Mouse (Mus musculus): ENCODE results near the gene Htra2. TPM values are rescaled to one million over a fixed set of nuclear protein-coding genes. Genes with fewer than 3 reads are reported as not detected.

Htra2 gene
- polyA plus RNA-seq, 1 experiment from 2014 or later, result 32.9 TPM

- 79% methylated on average over 3 of the region's 3 CpGs for WGBS
- Histone ChIP-seq H3K4me3 (ENCODE audit: low read depth, low read length) (no peak overlapping the region), H3K27ac (ENCODE audit: low read depth, low read length) (no peak overlapping the region), H3K9me3 (replicated peaks; ENCODE audit: control insufficient read depth, low read length) (no peaks in the 10 kb centered on the region), H3K4me1 (ENCODE audit: control insufficient read depth, insufficient read depth, low read length) (no peaks in the 10 kb centered on the region), H3K27me3 (replicated peaks; ENCODE audit: control insufficient read depth, insufficient read depth, low read length) (no peaks in the 10 kb centered on the region), H3K4me2 (ENCODE audit: low read length) (no peak overlapping the region), H3K9ac (ENCODE audit: low read length) (no peak overlapping the region), H3K36me3 (ENCODE audit: control insufficient read depth, insufficient read depth, low read length) (no peaks in the 10 kb centered on the region)
- ATAC-seq (no peak), DNase-seq (ENCODE audit: low spot score) (no peak)
Observed at GRCm38 (mm10) chr6:83008659-83009058, 46.4 kb downstream of the Htra2 start.

- DNase-seq (ENCODE audit: low spot score) (no peak), ATAC-seq (no peak)
- Histone ChIP-seq H3K4me3 (ENCODE audit: low read depth, low read length) (no peak overlapping the region), H3K36me3 (ENCODE audit: control insufficient read depth, insufficient read depth, low read length) (no peaks in the 10 kb centered on the region), H3K9me3 (replicated peaks; ENCODE audit: control insufficient read depth, low read length) (no peaks in the 10 kb centered on the region), H3K9ac (ENCODE audit: low read length) (no peak overlapping the region), H3K4me1 (ENCODE audit: control insufficient read depth, insufficient read depth, low read length) (no peaks in the 10 kb centered on the region), H3K4me2 (ENCODE audit: low read length) (no peak overlapping the region), H3K27ac (ENCODE audit: low read depth, low read length) (no peak overlapping the region), H3K27me3 (replicated peaks; ENCODE audit: control insufficient read depth, insufficient read depth, low read length) (no peaks in the 10 kb centered on the region)
- WGBS, result 87% methylated on average over 6 of the region's 6 CpGs
Observed at GRCm38 (mm10) chr6:83006114-83006513, 49.0 kb downstream of the Htra2 start.

GRCm38 (mm10) chr6:83005444-83006011, 49.5 kb downstream of the Htra2 start:
- Histone ChIP-seq H3K4me2 (ENCODE audit: low read length) (no peak overlapping the region), H3K4me3 (ENCODE audit: low read depth, low read length) (no peak overlapping the region), H3K27me3 (replicated peaks; ENCODE audit: control insufficient read depth, insufficient read depth, low read length) (no peaks in the 10 kb centered on the region), H3K9me3 (replicated peaks; ENCODE audit: control insufficient read depth, low read length) (no peaks in the 10 kb centered on the region), H3K9ac (ENCODE audit: low read length) (no peak overlapping the region), H3K4me1 (ENCODE audit: control insufficient read depth, insufficient read depth, low read length) (no peaks in the 10 kb centered on the region), H3K27ac (ENCODE audit: low read depth, low read length) (no peak overlapping the region), H3K36me3 (ENCODE audit: control insufficient read depth, insufficient read depth, low read length) (no peaks in the 10 kb centered on the region)
- 88% methylated on average over 10 of the region's 10 CpGs for WGBS
- ATAC-seq (no peak), DNase-seq (ENCODE audit: low spot score) (no peak)

- 62% methylated on average over 7 of the region's 7 CpGs for WGBS
- Histone ChIP-seq H3K9ac (ENCODE audit: low read length) (no peak overlapping the region), H3K4me3 (ENCODE audit: low read depth, low read length) (no peak overlapping the region)
Observed at GRCm38 (mm10) chr6:83004872-83005271, 50.2 kb downstream of the Htra2 start.

GRCm38 (mm10) chr6:83004309-83004708, 50.8 kb downstream of the Htra2 start:
- H3K27me3 ChIP-seq (replicated peaks; ENCODE audit: control insufficient read depth, insufficient read depth, low read length), result no peaks in the 10 kb centered on the region
- no peak overlapping the region for H3K4me2 ChIP-seq (ENCODE audit: low read length)
- no peaks in the 10 kb centered on the region for H3K36me3 ChIP-seq (ENCODE audit: control insufficient read depth, insufficient read depth, low read length)
- no peaks in the 10 kb centered on the region for H3K4me1 ChIP-seq (ENCODE audit: control insufficient read depth, insufficient read depth, low read length)
- ATAC-seq (no peak), DNase-seq (ENCODE audit: low spot score) (no peak)
- 85% methylated on average over 2 of the region's 2 CpGs for WGBS
- no peak overlapping the region for H3K4me3 ChIP-seq (ENCODE audit: low read depth, low read length)
- no peak overlapping the region for H3K27ac ChIP-seq (ENCODE audit: low read depth, low read length)
- no peaks in the 10 kb centered on the region for H3K9me3 ChIP-seq (replicated peaks; ENCODE audit: control insufficient read depth, low read length)
- H3K9ac ChIP-seq (ENCODE audit: low read length), result no peak overlapping the region

More at GRCm38 (mm10) chr6:83004872-83005271, 50.2 kb downstream of the Htra2 start:
- no peaks in the 10 kb centered on the region for H3K4me1 ChIP-seq (ENCODE audit: control insufficient read depth, insufficient read depth, low read length)
- no peak for ATAC-seq
- H3K9me3 ChIP-seq (replicated peaks; ENCODE audit: control insufficient read depth, low read length), result no peaks in the 10 kb centered on the region
- no peak overlapping the region for H3K4me2 ChIP-seq (ENCODE audit: low read length)
- H3K27me3 ChIP-seq (replicated peaks; ENCODE audit: control insufficient read depth, insufficient read depth, low read length), result no peaks in the 10 kb centered on the region
- no peak for DNase-seq (ENCODE audit: low spot score)
- H3K36me3 ChIP-seq (ENCODE audit: control insufficient read depth, insufficient read depth, low read length), result no peaks in the 10 kb centered on the region
- no peak overlapping the region for H3K27ac ChIP-seq (ENCODE audit: low read depth, low read length)

DNA sequence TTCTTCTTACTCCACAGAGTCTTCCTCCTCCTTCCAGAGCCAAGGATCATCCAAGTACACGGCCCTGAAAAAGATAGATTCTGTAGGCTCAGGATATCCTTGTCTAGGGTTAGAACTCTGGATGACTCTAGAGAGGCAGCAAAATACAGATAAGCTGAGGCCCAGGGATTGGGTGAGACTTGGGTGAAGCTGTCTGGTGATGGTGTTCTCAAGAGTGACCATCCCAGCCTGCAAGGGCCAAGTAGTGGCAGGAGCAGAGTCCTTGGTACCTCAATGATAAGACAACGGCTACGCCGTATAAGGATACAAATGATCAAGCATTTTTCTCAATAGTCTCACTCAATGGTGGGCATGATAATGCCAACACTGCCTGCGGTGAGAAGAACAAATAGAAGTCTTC, 51.2 kb downstream of the Htra2 start:
- Histone ChIP-seq H3K9me3 (replicated peaks; ENCODE audit: control insufficient read depth, low read length) (no peaks in the 10 kb centered on the region), H3K36me3 (ENCODE audit: control insufficient read depth, insufficient read depth, low read length) (no peaks in the 10 kb centered on the region), H3K4me1 (ENCODE audit: control insufficient read depth, insufficient read depth, low read length) (no peaks in the 10 kb centered on the region), H3K9ac (ENCODE audit: low read length) (no peak overlapping the region), H3K4me3 (ENCODE audit: low read depth, low read length) (no peak overlapping the region), H3K27ac (ENCODE audit: low read depth, low read length) (no peak overlapping the region), H3K27me3 (replicated peaks; ENCODE audit: control insufficient read depth, insufficient read depth, low read length) (no peaks in the 10 kb centered on the region), H3K4me2 (ENCODE audit: low read length) (no peak overlapping the region)
- no peak for DNase-seq (ENCODE audit: low spot score)
- 91% methylated on average over 5 of the region's 5 CpGs for WGBS
- no peak for ATAC-seq

GRCm38 (mm10) chr6:83003082-83003481, 52.0 kb downstream of the Htra2 start:
- 89% methylated on average over 1 of the region's 1 CpGs for WGBS

More at GRCm38 (mm10) chr6:83003082-83003481, 52.0 kb downstream of the Htra2 start:
- Histone ChIP-seq H3K27me3 (replicated peaks; ENCODE audit: control insufficient read depth, insufficient read depth, low read length) (no peaks in the 10 kb centered on the region), H3K9me3 (replicated peaks; ENCODE audit: control insufficient read depth, low read length) (no peaks in the 10 kb centered on the region), H3K27ac (ENCODE audit: low read depth, low read length) (no peak overlapping the region), H3K36me3 (ENCODE audit: control insufficient read depth, insufficient read depth, low read length) (no peaks in the 10 kb centered on the region), H3K9ac (ENCODE audit: low read length) (no peak overlapping the region), H3K4me1 (ENCODE audit: control insufficient read depth, insufficient read depth, low read length) (no peaks in the 10 kb centered on the region), H3K4me3 (ENCODE audit: low read depth, low read length) (no peak overlapping the region), H3K4me2 (ENCODE audit: low read length) (no peak overlapping the region)
- no peak for DNase-seq (ENCODE audit: low spot score)
- ATAC-seq, result no peak

MicroRNAs within 50 kb of the gene (microRNA counts, 519-probe panel; counts per million panel counts)
- microRNA mmu-miR-3470a+mmu-miR-3470b, result not detected

Small RNA genes lying within 50 kb of the gene (microRNA-seq; reads per million reads assigned to microRNA genes)
- not detected for gene Mir3470a
- gene Mir7040, result not detected

Other genes with a start within 250 kb of the Htra2 start
- 4.0 and 5.7 TPM in 2 replicates for gene Sema4f, start 115.5 kb downstream of the Htra2 start, polyA plus RNA-seq (2014; fragmentation: Nextera tagmentation; extraction: Ambion mirVana)
- 0.13 TPM in 1 of 2 replicates, not detected in the other for gene M1ap, start 108.4 kb downstream of the Htra2 start, polyA plus RNA-seq (2014; fragmentation: Nextera tagmentation; extraction: Ambion mirVana)
- gene Dok1, start 21.8 kb downstream of the Htra2 start, polyA plus RNA-seq (2014; fragmentation: Nextera tagmentation; extraction: Ambion mirVana), result 2.6 and 3.4 TPM in 2 replicates
- gene Loxl3, start 21.1 kb downstream of the Htra2 start, polyA plus RNA-seq (2014; fragmentation: Nextera tagmentation; extraction: Ambion mirVana), result 3.8 and 4.9 TPM in 2 replicates
- 101 and 107 TPM in 2 replicates for gene Aup1, start 752 bp downstream of the Htra2 start, polyA plus RNA-seq (2014; fragmentation: Nextera tagmentation; extraction: Ambion mirVana)
- 0.33 and 0.62 TPM in 2 replicates for gene Dqx1, start 2.6 kb upstream of the Htra2 start, polyA plus RNA-seq (2014; fragmentation: Nextera tagmentation; extraction: Ambion mirVana)
- gene Tlx2, start 15.0 kb upstream of the Htra2 start, polyA plus RNA-seq (2014; fragmentation: Nextera tagmentation; extraction: Ambion mirVana), result not detected in 2 replicates
- gene Pcgf1, start 22.6 kb upstream of the Htra2 start, polyA plus RNA-seq (2014; fragmentation: Nextera tagmentation; extraction: Ambion mirVana), result 51.3 and 56.1 TPM in 2 replicates
- gene Lbx2, start 31.1 kb upstream of the Htra2 start, polyA plus RNA-seq (2014; fragmentation: Nextera tagmentation; extraction: Ambion mirVana), result not detected in 2 replicates
- gene Ccdc142, start 46.3 kb upstream of the Htra2 start, polyA plus RNA-seq (2014; fragmentation: Nextera tagmentation; extraction: Ambion mirVana), result 1.9 TPM in 2 replicates
- 1.9 and 2.7 TPM in 2 replicates for gene Gm42688, start 46.3 kb upstream of the Htra2 start, polyA plus RNA-seq (2014; fragmentation: Nextera tagmentation; extraction: Ambion mirVana)
- 128 and 154 TPM in 2 replicates for gene Mrpl53, start 53.8 kb upstream of the Htra2 start, polyA plus RNA-seq (2014; fragmentation: Nextera tagmentation; extraction: Ambion mirVana)
- gene Mogs, start 60.2 kb upstream of the Htra2 start, polyA plus RNA-seq (2014; fragmentation: Nextera tagmentation; extraction: Ambion mirVana), result 8.8 and 15.0 TPM in 2 replicates
- gene Wbp1, start 66.3 kb upstream of the Htra2 start, polyA plus RNA-seq (2014; fragmentation: Nextera tagmentation; extraction: Ambion mirVana), result 197 and 214 TPM in 2 replicates
- 15.6 and 17.5 TPM in 2 replicates for gene Ino80b, start 70.2 kb upstream of the Htra2 start, polyA plus RNA-seq (2014; fragmentation: Nextera tagmentation; extraction: Ambion mirVana)
- 4.7 and 4.8 TPM in 2 replicates for gene Rtkn, start 80.2 kb upstream of the Htra2 start, polyA plus RNA-seq (2014; fragmentation: Nextera tagmentation; extraction: Ambion mirVana)
- gene Wdr54, start 101.1 kb upstream of the Htra2 start, polyA plus RNA-seq (2014; fragmentation: Nextera tagmentation; extraction: Ambion mirVana), result 20.6 and 23.9 TPM in 2 replicates
- 5.8 and 7.5 TPM in 2 replicates for gene 1700003E16Rik, start 101.1 kb upstream of the Htra2 start, polyA plus RNA-seq (2014; fragmentation: Nextera tagmentation; extraction: Ambion mirVana)
- gene Dctn1, start 110.6 kb upstream of the Htra2 start, polyA plus RNA-seq (2014; fragmentation: Nextera tagmentation; extraction: Ambion mirVana), result 101 and 133 TPM in 2 replicates
- 0.63 and 0.78 TPM in 2 replicates for gene Slc4a5, start 164.6 kb upstream of the Htra2 start, polyA plus RNA-seq (2014; fragmentation: Nextera tagmentation; extraction: Ambion mirVana)

Data from forebrain, embryonic 14.5 days (tissue).